Mouse (Mus musculus) kidney, embryonic 14.5 days (tissue): Measurements from ENCODE around the gene Rnf38. TPM values are rescaled to one million over a fixed set of nuclear protein-coding genes. Genes with fewer than 3 reads are reported as not detected.

Source experiments
- ATAC-seq: fragments of 200-750 bp; cut with Nextera tagmentation; 2 replicates; pipeline ENCODE4 v1.8.0; 2017; ENCODE audit warnings: moderate number of reproducible peaks, mild to moderate bottlenecking, moderate TSS enrichment, moderate library complexity; ENCODE audit not compliant: low FRiP score, low TSS enrichment
- H3K27ac ChIP-seq: fragments of 300-500 bp; sonication (generic); 2 replicates; pipeline ENCODE4 v1.5.1; 2014; ENCODE audit warnings: low read depth, mild to moderate bottlenecking, low read length, moderate library complexity, mixed read lengths
- H3K27me3 ChIP-seq: fragments of 300-500 bp; sonication (generic); 2 replicates; pipeline ENCODE4 v1.6.1; 2014; ENCODE audit warnings: mild to moderate bottlenecking, low read length; ENCODE audit not compliant: control insufficient read depth, insufficient read depth
- H3K36me3 ChIP-seq: fragments of 300-500 bp; sonication (generic); 2 replicates; pipeline ENCODE4 v1.6.1; 2014; ENCODE audit warnings: low read length, mixed read lengths; ENCODE audit not compliant: control insufficient read depth, insufficient read depth
- H3K4me1 ChIP-seq: fragments of 300-500 bp; sonication (generic); 2 replicates; pipeline ENCODE4 v1.6.1; 2014; ENCODE audit warnings: low read length, mixed read lengths; ENCODE audit not compliant: control insufficient read depth, insufficient read depth
- H3K4me2 ChIP-seq: fragments of 300-500 bp; sonication (generic); replicated peaks from 2 replicates; pipeline ENCODE4 v1.6.1; 2014; ENCODE audit warnings: low read depth, mild to moderate bottlenecking, low read length
- H3K4me3 ChIP-seq: fragments of 300-500 bp; sonication (generic); 2 replicates; pipeline ENCODE4 v1.5.1; 2014; ENCODE audit warnings: mild to moderate bottlenecking, low read length
- H3K9ac ChIP-seq: fragments of 300-500 bp; sonication (generic); 2 replicates; pipeline ENCODE4 v1.6.1; 2014; ENCODE audit warnings: low read depth, mild to moderate bottlenecking, low read length, moderate library complexity
- H3K9me3 ChIP-seq: fragments of 300-500 bp; sonication (generic); 2 replicates; pipeline ENCODE4 v1.6.1; 2016; ENCODE audit warnings: low read length; ENCODE audit not compliant: control insufficient read depth
- WGBS: fragments of 180-500 bp; shearing (Covaris S2); extraction: QIAGEN DNeasy Blood & Tissue Kit; methylation state at CpG from one replicate; pipeline ENCODE4 v1.1.7; 2014; 5-methylcytosine and 5-hydroxymethylcytosine counted together
- polyA plus RNA-seq: library from polyadenylated mRNA; unstranded; fragments of >200 nt; fragmentation: Nextera tagmentation; extraction: Ambion mirVana; gene quantifications from 2 replicates; pipeline ENCODE4 v1.2.1, GENCODE M21; 2014

Rnf38 gene
- polyA plus RNA-seq, 1 experiment from 2014 or later: 41.0 TPM

DNA sequence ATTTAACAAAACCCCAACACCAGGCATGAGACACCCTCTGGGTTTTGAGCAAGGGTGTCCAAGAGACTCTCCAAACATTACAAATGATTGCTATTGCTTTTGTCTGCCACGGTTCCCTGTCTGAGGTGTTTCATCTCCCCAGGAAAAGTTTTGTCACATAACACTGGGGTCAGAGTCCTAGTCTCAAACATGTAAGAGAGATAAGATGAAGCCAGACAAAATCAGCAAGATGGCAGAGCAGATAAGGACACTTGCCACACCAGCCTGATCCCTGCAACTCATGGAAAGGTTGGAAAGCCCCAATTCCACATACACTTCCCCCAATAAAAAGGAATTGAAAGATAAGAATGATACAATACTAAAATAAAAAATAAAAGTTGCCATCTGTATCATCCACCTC is 49.7 kb downstream of the Rnf38 start:
- no peak for ATAC-seq
- Histone ChIP-seq H3K4me3 (no peak overlapping the region), H3K27me3 (no peaks in the 10 kb centered on the region), H3K9me3 (no peaks in the 10 kb centered on the region), H3K9ac (no peak overlapping the region), H3K27ac (no peak overlapping the region), H3K36me3 (no peaks in the 10 kb centered on the region), H3K4me2 (no peak overlapping the region), H3K4me1 (peaks cover 4% of the 10 kb centered on the region; the same call in 1 of the 2 replicates)
- 59% methylated on average over 1 of the region's 1 CpGs for WGBS

GRCm38 (mm10) chr4:44179748-44180147 is 53.8 kb downstream of the Rnf38 start:
- no peak for ATAC-seq
- no peaks in the 10 kb centered on the region for H3K36me3 ChIP-seq
- H3K27ac ChIP-seq: no peak overlapping the region
- H3K9ac ChIP-seq: no peak overlapping the region
- no peaks in the 10 kb centered on the region for H3K27me3 ChIP-seq
- H3K9me3 ChIP-seq: no peaks in the 10 kb centered on the region
- no peak overlapping the region for H3K4me2 ChIP-seq
- no peak overlapping the region for H3K4me3 ChIP-seq
- H3K4me1 ChIP-seq: peaks cover 4% of the 10 kb centered on the region; the same call in 1 of the 2 replicates
- 83% methylated on average over 5 of the region's 5 CpGs for WGBS

GRCm38 (mm10) chr4:44173177-44173576 is 60.4 kb downstream of the Rnf38 start:
- Histone ChIP-seq H3K27me3 (no peaks in the 10 kb centered on the region), H3K9me3 (no peaks in the 10 kb centered on the region), H3K9ac (no peak overlapping the region), H3K4me2 (no peak overlapping the region), H3K27ac (no peak overlapping the region), H3K4me1 (peaks cover 7% of the 10 kb centered on the region; the same call in 1 of the 2 replicates), H3K36me3 (no peaks in the 10 kb centered on the region), H3K4me3 (no peak overlapping the region)
- ATAC-seq: no peak
- 0% methylated on average over 1 of the region's 1 CpGs for WGBS

DNA sequence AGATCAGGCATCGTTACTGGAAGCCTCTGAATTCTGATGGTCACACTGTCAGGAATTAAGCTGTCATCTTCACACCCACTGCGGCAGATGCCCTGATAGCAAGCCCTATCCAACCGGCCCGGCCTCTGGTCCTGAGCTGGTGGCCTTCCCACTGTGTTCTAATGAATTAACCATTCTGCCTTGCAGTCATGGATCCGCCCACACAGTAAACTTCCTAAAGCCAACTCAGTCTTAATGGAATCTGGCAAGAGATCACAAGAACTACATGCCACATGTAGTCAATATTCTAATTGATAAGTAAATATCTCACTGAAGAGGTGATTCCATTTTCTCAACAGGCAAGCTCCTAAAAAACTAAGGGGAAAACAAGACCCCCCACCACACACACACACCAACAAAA is 60.9 kb downstream of the Rnf38 start:
- Histone ChIP-seq H3K4me2 (no peak overlapping the region), H3K4me1 (peaks cover 7% of the 10 kb centered on the region; the same call in 1 of the 2 replicates), H3K4me3 (no peak overlapping the region), H3K27me3 (no peaks in the 10 kb centered on the region), H3K27ac (no peak overlapping the region), H3K9ac (no peak overlapping the region), H3K9me3 (no peaks in the 10 kb centered on the region), H3K36me3 (no peaks in the 10 kb centered on the region)
- ATAC-seq: no peak
- WGBS: 46% methylated on average over 5 of the region's 5 CpGs

GRCm38 (mm10) chr4:44169884-44170283 is 63.7 kb downstream of the Rnf38 start:
- peaks cover 19% of the 10 kb centered on the region for H3K4me1 ChIP-seq
- H3K9ac ChIP-seq: no peak overlapping the region
- H3K4me3 ChIP-seq: no peak overlapping the region
- H3K27ac ChIP-seq: no peak overlapping the region
- no peak for ATAC-seq
- no peaks in the 10 kb centered on the region for H3K27me3 ChIP-seq
- H3K36me3 ChIP-seq: no peaks in the 10 kb centered on the region
- WGBS: 66% methylated on average over 3 of the region's 3 CpGs
- no peak overlapping the region for H3K4me2 ChIP-seq
- no peaks in the 10 kb centered on the region for H3K9me3 ChIP-seq

- Histone ChIP-seq H3K9me3 (no peaks in the 10 kb centered on the region), H3K4me3 (peak overlapping the region; percentile 40), H3K4me1 (peaks cover 20% of the 10 kb centered on the region), H3K36me3 (no peaks in the 10 kb centered on the region), H3K9ac (peak overlapping the region; percentile 3; the same call in 1 of the 2 replicates), H3K27me3 (no peaks in the 10 kb centered on the region), H3K4me2 (peak overlapping the region; percentile 44), H3K27ac (peak overlapping the region; percentile 12; the same call in 1 of the 2 replicates)
- no peak for ATAC-seq
- 4% methylated on average over 7 of the region's 7 CpGs for WGBS
These were observed 64.8 kb downstream of the Rnf38 start for GRCm38 (mm10) chr4:44168816-44169215.

GRCm38 (mm10) chr4:44168231-44168647 is 65.3 kb downstream of the Rnf38 start:
- Histone ChIP-seq H3K9ac (peak overlapping the region; percentile 3; the same call in 1 of the 2 replicates), H3K27ac (peak overlapping the region; percentile 52; the same call in 1 of the 2 replicates), H3K27me3 (no peaks in the 10 kb centered on the region), H3K4me3 (peak overlapping the region; percentile 40), H3K4me2 (peak overlapping the region; percentile 44), H3K36me3 (no peaks in the 10 kb centered on the region), H3K4me1 (peaks cover 20% of the 10 kb centered on the region), H3K9me3 (no peaks in the 10 kb centered on the region)
- 0% methylated on average over 23 of the region's 34 CpGs for WGBS
- peak; percentile 91 for ATAC-seq

DNA sequence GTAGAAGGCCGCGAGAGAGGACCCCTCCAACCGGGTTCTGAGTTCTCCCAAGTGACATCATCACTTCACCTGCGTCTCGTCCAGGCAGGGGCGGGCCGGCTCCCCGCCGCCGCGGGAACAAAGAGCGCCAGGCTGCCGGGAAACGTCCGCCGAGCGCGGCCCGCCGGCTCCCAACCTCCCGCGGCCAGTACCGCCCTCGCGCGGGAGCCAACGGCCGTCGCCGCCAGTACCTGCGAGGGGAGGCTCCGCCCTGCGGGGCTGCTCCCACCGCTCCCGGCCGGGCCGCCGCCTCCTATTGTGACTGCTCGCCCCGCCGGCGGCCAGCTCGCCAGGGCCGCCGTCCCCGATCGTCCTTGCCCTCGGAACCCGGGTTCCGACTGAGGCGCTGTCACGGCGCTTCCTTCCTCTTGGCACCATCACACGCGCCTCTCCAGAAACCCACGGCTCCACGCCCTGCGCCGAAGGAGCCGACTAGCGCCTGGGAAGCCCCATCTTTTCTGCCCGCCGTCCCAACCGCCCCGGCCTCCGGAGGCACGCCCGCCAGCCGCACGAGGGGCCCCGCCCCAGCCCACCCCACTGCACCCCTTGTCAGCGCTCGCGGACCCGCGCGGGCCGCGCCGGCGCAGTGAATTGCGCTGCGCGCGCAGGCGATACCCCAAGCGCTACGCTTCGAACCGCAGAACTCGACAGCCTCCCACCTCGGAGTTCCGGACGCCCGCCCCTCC is 66.0 kb downstream of the Rnf38 start:
- Histone ChIP-seq H3K36me3 (no peaks in the 10 kb centered on the region), H3K4me1 (peaks cover 20% of the 10 kb centered on the region), H3K9ac (peak overlapping the region; percentile 86), H3K4me2 (peak overlapping the region; percentile 58), H3K27ac (peak overlapping the region; percentile 99), H3K27me3 (no peaks in the 10 kb centered on the region), H3K9me3 (no peaks in the 10 kb centered on the region), H3K4me3 (peak overlapping the region; percentile 64)
- WGBS: under 1% methylated on average over 73 of the region's 95 CpGs
- peak; percentile 91 for ATAC-seq

GRCm38 (mm10) chr4:44166702-44167396 is 66.7 kb downstream of the Rnf38 start:
- H3K36me3 ChIP-seq: no peaks in the 10 kb centered on the region
- H3K4me2 ChIP-seq: peak overlapping the region; percentile 58
- H3K27ac ChIP-seq: peak overlapping the region; percentile 99
- H3K27me3 ChIP-seq: no peaks in the 10 kb centered on the region
- peaks cover 24% of the 10 kb centered on the region for H3K4me1 ChIP-seq
- ATAC-seq: no peak
- no peaks in the 10 kb centered on the region for H3K9me3 ChIP-seq
- WGBS: 2% methylated on average over 20 of the region's 20 CpGs
- peak overlapping the region; percentile 64 for H3K4me3 ChIP-seq
- peak overlapping the region; percentile 86 for H3K9ac ChIP-seq
